Mouse (Mus musculus) kidney, postnatal 10 days (tissue): ENCODE results near the gene Mcur1.

Experiments
- DNase-seq: peaks from one replicate; pipeline ENCODE4 v3.0.0; 2021; ENCODE audit warnings: mixed read lengths

Gene Mcur1

GRCm38 (mm10) chr13:43524491-43525362 lies 35.3 kb downstream of the Mcur1 start:
- peak; percentile 53 for DNase-seq

DNA sequence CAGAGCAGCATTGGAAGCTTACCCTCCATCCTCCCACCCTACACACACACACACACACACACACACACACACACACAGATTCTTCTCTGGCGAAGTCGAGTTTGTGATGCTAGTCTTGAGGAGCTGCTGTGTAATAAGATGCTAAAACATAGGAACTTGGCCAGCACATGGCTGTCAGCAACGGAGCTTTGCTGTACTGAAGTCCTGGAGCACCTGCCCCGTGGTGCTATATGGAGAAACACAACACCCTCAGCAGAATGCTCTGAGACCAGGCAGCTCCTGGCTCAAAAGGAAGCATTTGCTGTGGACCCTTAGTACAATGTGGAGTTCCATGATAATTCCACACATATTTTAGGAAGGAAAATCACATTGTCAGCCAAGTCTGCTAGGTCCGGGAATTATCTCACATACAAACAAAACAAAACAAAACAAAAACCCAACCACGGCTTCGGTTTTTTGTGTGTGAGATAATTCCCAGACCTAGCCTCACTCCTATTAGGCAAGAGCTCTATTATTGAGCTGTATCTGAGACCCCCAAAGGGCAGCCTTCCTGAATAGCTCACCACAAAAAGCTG lies 36.0 kb downstream of the Mcur1 start:
- no peak for DNase-seq

DNA sequence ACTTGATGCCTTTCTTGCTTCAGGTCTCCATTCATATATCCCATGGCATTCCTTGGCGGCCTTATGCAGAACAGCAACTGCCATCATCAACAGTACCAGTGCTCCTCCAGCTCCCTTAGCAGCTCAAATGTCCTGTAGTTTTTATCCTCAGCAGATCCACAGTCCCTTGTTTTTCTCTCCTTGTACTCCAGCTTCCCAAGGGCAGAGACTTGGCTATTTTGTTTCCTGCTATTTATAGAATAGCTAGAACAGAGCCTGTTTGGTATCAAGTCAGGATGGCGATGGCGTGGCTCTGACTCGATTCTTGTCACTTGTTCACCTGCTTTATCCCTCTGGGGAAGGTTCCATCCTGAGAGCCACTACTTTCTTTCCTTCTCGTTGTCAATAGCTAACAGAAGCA lies 38.1 kb downstream of the Mcur1 start:
- no peak for DNase-seq

DNA sequence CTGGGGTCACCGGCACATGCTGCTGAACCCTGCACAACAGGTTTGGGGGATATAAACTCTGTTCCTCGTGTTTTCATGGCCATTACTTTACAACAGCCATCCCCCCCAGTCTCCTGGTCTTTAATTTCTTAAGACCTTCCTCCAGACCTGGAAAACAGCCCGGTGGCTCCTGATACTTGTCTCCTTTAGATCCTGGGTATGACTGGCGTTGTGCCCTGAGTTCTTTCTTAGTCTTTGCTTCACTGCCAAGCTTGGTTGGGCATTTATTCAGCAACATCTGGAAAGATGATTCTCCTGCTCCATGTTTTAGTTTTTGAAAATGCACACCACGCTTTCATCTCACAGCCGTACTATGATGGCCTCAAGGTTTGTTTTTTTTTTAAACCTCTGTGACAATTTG lies 40.7 kb downstream of the Mcur1 start:
- DNase-seq, result no peak

DNA sequence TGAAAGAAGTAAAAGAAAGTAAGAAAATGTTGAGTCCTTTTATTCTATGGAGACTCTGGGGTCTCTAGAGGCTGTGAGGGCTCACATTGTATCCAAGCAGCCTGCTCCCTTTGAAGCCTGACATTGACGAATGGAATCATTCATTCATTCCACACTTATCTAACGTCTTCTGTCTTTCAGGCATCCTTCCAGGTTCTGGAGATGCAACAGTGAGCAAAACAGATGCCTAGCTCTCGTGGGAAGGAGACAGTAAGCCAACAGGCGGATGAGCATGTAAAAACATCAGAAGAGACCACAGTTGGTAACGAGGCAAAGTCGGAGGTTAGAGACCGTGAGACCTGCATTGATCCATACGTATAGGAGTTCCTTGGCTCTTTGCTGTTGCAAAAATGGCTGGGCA lies 42.6 kb downstream of the Mcur1 start:
- no peak for DNase-seq

GRCm38 (mm10) chr13:43516931-43517330 lies 43.1 kb downstream of the Mcur1 start:
- DNase-seq, result no peak

DNA sequence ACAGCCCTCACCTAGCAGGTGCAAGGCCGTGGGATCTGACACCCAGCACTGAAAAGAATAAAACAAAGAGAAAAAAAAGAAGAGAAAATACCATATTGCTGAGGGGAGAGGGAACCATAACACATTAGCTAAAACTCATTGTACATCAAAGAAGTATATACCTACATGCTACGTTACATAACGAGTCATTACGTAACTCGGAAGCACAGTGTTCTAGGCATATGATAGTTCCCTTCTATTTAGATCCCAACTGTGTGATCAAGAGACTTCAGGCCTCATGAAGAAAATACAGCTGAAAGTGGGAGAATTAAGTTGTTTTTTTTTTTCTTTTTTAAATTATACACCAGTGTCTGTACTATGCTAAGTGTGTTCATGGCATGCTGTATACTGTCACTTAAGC lies 43.9 kb downstream of the Mcur1 start:
- DNase-seq, result no peak

GRCm38 (mm10) chr13:43514950-43515358 lies 45.0 kb downstream of the Mcur1 start:
- no peak for DNase-seq

DNA sequence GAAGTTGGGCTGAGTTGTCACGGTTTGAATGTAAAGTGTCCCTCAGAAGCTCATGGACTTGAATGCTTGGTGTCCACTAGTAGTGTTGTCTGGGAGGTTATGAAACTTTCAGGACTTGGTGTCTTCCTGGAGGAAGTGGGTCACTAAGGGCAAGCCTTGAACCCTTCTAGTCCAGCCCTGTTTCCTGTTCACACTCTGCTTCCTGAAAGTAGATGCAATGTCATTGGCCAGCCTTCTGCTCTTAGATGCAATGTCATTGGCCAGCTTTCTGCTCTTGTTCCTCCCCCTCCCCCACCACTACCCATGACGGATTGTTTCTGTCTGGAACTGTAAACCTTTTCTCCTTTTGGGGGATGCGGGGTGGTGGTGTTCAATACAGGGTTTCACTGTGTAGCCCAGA lies 47.3 kb downstream of the Mcur1 start:
- DNase-seq, result no peak

DNA sequence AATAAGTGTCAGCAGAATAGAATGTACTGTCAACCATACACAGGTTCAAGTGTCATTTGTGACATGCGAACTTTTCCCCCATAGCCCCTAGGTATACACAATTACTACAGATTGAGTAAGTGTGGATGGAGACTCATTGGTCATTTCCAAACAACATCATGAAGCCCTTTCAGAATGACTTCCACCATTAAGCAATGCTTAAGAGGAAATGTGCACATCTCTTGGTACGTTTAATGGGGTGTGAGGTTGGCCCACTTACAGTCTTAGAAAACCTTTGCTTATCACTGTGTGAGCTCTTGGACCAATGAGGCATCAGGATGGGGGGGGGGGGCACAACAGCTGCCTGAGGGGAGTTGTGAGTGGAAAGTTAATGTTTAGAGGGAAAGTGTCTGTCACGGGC lies 54.2 kb downstream of the Mcur1 start:
- no peak for DNase-seq

GRCm38 (mm10) chr13:43503395-43503850 lies 56.6 kb downstream of the Mcur1 start:
- peak; percentile 87 for DNase-seq

- no peak for DNase-seq
Observed at GRCm38 (mm10) chr13:43501601-43502000, 58.4 kb downstream of the Mcur1 start.

DNA sequence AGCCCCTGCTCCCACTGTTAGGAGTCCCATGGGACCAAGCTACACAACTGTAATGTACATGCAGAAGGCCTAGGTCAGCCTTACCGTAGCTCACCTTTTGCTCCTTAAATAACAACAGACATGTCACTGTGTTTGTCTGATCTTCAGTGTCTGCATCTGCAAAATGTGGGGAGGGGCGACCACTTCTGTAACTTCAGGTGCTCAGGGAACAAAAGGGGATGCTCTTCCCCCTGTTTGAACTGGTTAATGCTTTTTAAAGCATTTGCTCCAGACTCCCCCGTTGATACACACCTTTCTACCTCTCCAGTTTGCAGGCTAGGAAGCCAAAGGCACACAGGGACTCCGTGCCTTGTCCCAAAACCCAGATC lies 59.5 kb downstream of the Mcur1 start:
- DNase-seq, result no peak

DNA sequence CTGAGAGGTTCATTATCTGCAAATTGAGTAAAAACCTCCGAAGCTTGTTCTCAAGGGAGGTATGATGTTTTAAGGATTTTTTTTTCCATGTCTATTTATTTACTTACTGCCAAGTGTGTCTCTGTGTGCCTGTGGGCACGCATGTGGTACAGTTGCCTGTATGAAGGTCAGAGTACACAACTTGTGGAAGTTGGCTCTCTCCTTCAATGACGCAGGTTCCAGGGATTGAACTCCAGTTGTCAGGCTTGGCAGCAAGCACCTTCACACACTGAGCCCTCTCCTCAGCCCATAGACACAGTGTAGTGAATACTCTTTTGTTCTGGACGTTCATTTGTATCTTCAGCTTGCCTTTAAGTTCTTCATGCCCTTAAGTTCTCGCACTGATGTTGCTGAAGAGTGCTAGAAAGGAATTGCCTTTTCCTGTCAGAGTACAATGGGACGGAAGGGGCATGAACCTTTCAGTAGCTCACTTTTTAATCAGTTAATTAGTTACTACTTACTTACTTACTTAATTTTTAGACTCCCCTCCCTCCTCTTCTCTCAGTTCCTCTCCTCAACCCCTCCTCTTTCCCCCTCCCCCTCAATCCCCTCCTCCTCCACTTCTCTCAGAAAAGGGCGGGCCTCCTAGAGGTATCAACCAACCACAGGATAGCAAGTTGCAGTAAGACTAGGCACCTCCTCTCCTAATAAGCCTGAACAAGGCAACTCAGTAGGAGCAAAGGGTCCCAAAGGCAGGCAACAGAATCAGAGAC lies 60.1 kb downstream of the Mcur1 start:
- no peak for DNase-seq

- DNase-seq, result peak; percentile 37
Observed at GRCm38 (mm10) chr13:43498849-43499248, 61.1 kb downstream of the Mcur1 start.

- no peak for DNase-seq
Observed at GRCm38 (mm10) chr13:43497769-43498168, 62.2 kb downstream of the Mcur1 start.

DNA sequence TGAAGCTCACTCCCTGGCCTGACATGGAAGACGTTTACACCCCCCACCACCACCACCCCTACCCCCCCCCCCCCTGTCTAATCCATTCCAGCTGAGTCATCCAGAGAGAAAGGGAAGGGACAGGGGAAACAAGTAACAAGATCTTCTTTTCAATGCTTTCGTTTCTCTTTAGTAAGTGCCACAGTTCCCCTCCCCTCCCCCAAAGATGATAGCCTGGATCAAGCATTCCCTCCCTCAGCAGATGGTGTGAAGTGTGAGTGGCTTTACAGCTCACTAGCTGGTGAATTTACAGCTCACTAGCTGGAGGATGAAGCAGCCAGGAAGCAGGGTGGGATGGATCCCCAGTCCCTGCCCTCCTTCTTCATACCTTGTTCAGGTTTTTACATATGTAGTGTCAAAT lies 63.3 kb downstream of the Mcur1 start:
- DNase-seq, result no peak

DNA sequence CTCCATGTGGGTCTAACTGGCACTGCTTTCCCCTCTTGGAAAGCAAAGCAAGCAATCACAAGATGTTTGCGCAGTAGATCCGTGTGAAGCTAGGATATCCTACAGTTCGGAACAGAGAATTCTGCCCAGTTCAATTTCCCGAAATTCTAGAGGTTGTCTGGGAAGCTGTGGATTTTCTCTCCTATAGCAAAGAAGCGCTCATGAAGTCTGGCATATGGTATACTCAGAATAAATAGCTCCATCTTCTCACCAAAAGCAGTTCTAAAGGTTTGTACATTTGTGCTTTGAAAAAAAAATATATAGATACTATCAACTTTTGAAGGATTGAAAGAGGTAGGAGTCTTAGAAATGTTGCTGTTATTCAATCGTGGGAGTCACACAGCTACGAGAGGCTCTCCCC lies 64.3 kb downstream of the Mcur1 start:
- no peak for DNase-seq

DNA sequence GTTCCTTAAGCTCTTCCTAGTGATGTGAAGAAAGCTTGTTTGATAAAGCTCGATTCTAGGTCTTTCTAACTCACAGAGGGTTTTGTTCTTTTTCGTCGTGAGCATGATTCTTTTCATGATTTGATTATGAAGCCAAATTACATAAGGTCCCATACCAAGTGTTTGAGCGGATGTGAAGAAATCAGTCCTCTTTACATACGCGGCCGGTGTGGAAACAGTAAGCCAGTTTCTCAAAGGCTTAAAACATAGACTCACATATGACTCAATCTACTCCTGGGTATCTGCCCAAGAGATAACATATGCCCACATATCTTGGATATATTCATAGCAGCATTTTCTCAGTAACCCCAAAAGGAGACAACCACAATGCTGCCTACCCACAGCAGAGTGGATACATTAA lies 66.3 kb downstream of the Mcur1 start:
- DNase-seq, result no peak

DNA sequence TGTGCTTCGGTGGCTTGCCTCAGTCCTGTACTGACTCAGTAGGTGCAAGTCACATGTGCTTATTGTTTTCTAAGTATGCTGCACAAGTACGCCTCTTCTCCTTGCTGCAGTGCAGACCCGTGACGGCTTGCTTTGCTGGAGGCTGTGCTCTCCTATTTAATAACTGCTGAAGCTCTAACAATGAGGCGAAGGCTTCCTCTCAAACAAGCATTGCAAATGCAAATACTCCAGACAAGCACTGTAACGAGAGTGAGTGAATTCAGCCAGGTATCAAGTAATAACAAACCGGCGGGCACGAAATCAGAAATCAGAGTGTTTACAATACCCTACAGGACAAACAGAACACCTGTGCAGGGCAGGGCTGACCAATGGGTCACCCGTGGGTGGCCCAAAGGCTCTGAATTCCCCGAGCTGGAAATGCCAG lies 66.9 kb downstream of the Mcur1 start:
- DNase-seq, result no peak
